Mouse (Mus musculus) liver, postnatal 0 days (tissue): ENCODE measurements at regions not wholly inside any gene's neighbourhood (a gene's known extent, or its start where the extent isn't known, plus 50 kb on each side); places are given as distances from the start of the nearest gene placed in this dataset.

Source experiments
- CTCF ChIP-seq: sonication (generic); IDR thresholded peaks from 2 replicates; pipeline ENCODE4 v1.5.1; 2016; ENCODE audit warnings: antibody characterized with exemption, low read depth
- EP300 ChIP-seq: IDR thresholded peaks from 2 replicates; pipeline ENCODE4 v1.6.1; 2016; ENCODE audit warnings: antibody characterized with exemption, low read depth, mild to moderate bottlenecking

DNA sequence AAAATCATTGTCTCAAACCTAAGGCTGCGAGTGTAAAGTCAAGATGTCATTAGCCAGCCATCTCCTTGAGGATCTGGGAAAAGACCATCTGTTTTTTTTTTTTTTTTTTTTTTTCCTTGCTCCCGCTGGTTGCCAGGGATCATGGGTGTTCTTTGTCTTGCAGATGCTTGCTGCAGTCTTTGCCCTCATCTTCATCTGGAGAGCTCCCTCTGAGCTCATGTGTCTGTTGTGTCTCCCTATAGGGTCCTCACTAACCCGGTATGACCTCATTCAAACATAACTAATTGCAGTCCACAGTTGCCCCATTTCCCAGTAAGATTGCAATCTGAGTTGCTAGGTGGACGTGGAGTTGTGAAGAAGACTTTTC lies 77.3 kb upstream of the Bbx start:
- TF ChIP-seq CTCF (no peak), EP300 (no peak)
